Mouse (Mus musculus) hindbrain, embryonic 10.5 days (tissue): Measurements from ENCODE around the gene Msrb3. TPM values are rescaled to one million over a fixed set of nuclear protein-coding genes. Genes with fewer than 3 reads are reported as not detected.
A peak's percentile ranks its signal among the peaks of the same experiment; 100 is the strongest.
"Not testable (repeated sequence)": the region's sequence is repeated elsewhere in the genome, so short reads cannot be mapped to it uniquely, and the experiment has no call there.

Experiments
- DNase-seq: peaks from one replicate; pipeline ENCODE4 v3.0.0-alpha.2; 2017; ENCODE audit warnings: low spot score
- H3K27ac ChIP-seq: fragments of 300-500 bp; sonication (generic); 2 replicates; pipeline ENCODE4 v1.5.1; 2016; ENCODE audit warnings: mild to moderate bottlenecking, moderate library complexity
- H3K27me3 ChIP-seq: fragments of 300-500 bp; sonication (generic); 2 replicates; pipeline ENCODE4 v1.6.1; 2016; ENCODE audit warnings: mild to moderate bottlenecking; ENCODE audit not compliant: poor library complexity, insufficient read depth, severe bottlenecking
- H3K36me3 ChIP-seq: fragments of 300-500 bp; sonication (generic); 2 replicates; pipeline ENCODE4 v1.6.1; 2016; ENCODE audit warnings: mild to moderate bottlenecking, moderate library complexity
- H3K4me1 ChIP-seq: fragments of 300-500 bp; sonication (generic); replicated peaks from 2 replicates; pipeline ENCODE4 v1.6.1; 2016; ENCODE audit warnings: mild to moderate bottlenecking
- H3K4me3 ChIP-seq: fragments of 300-500 bp; sonication (generic); 2 replicates; pipeline ENCODE4 v1.5.1; 2016; ENCODE audit warnings: mild to moderate bottlenecking, moderate library complexity
- H3K9me3 ChIP-seq: fragments of 300-500 bp; sonication (generic); 2 replicates; pipeline ENCODE4 v1.6.1; 2016; ENCODE audit warnings: mild to moderate bottlenecking, moderate library complexity
- WGBS: fragments of 180-500 bp; shearing (Covaris S2); methylation state at CpG from one replicate; pipeline ENCODE4 v1.1.7; 2016; 5-methylcytosine and 5-hydroxymethylcytosine counted together
- polyA plus RNA-seq: library from polyadenylated mRNA; unstranded; fragments of >200 nt; fragmentation: Nextera tagmentation; extraction: Ambion mirVana; gene quantifications from 2 replicates; pipeline ENCODE4 v1.2.1, GENCODE M21; 2016

The Msrb3 gene
- polyA plus RNA-seq, 1 experiment from 2014 or later = 3.1 TPM

GRCm38 (mm10) chr10:120783393-120783792, 115.5 kb downstream of the Msrb3 start:
- WGBS = 86% methylated on average over 9 of the region's 9 CpGs
- Histone ChIP-seq H3K4me1 (peaks cover 36% of the 10 kb centered on the region), H3K36me3 (no peaks in the 10 kb centered on the region), H3K27ac (no peak overlapping the region), H3K9me3 (no peaks in the 10 kb centered on the region), H3K27me3 (peaks cover 9% of the 10 kb centered on the region; the same call in 1 of the 2 replicates), H3K4me3 (no peak overlapping the region)
- no peak for DNase-seq

GRCm38 (mm10) chr10:120777499-120777898, 121.4 kb downstream of the Msrb3 start:
- Histone ChIP-seq H3K4me1 (peaks cover 5% of the 10 kb centered on the region; the same call in 1 of the 2 replicates), H3K4me3 (no peak overlapping the region), H3K27me3 (no peaks in the 10 kb centered on the region), H3K9me3 (peaks cover 8% of the 10 kb centered on the region; the same call in 1 of the 2 replicates), H3K27ac (no peak overlapping the region), H3K36me3 (0 out of 2 replicates have a peak, but pooled peaks cover 3% of the 10 kb centered on the region)
- no peak for DNase-seq
- WGBS = 85% methylated on average over 3 of the region's 3 CpGs

- WGBS = 75% methylated on average over 4 of the region's 4 CpGs
- 0 out of 2 replicates have a peak, but pooled peaks cover 3% of the 10 kb centered on the region for H3K36me3 ChIP-seq
- no peaks in the 10 kb centered on the region for H3K27me3 ChIP-seq
- H3K9me3 ChIP-seq = peaks cover 8% of the 10 kb centered on the region; the same call in 1 of the 2 replicates
- H3K4me1 ChIP-seq = peaks cover 5% of the 10 kb centered on the region; the same call in 1 of the 2 replicates
- DNase-seq = no peak
- no peak overlapping the region for H3K4me3 ChIP-seq
- no peak overlapping the region for H3K27ac ChIP-seq
Observed at GRCm38 (mm10) chr10:120775361-120775760, 123.5 kb downstream of the Msrb3 start.

GRCm38 (mm10) chr10:120767418-120767817, 131.5 kb downstream of the Msrb3 start:
- Histone ChIP-seq H3K4me1 (peaks cover 17% of the 10 kb centered on the region), H3K36me3 (no peaks in the 10 kb centered on the region), H3K27ac (no peak overlapping the region), H3K9me3 (peaks cover 9% of the 10 kb centered on the region; the same call in 1 of the 2 replicates), H3K4me3 (no peak overlapping the region), H3K27me3 (no peaks in the 10 kb centered on the region)
- 92% methylated on average over 3 of the region's 3 CpGs for WGBS
- DNase-seq = no peak

- H3K9me3 ChIP-seq = peaks cover 9% of the 10 kb centered on the region; the same call in 1 of the 2 replicates
- no peak for DNase-seq
- H3K27ac ChIP-seq = no peak overlapping the region
- no peaks in the 10 kb centered on the region for H3K27me3 ChIP-seq
- H3K4me3 ChIP-seq = no peak overlapping the region
- 88% methylated on average over 11 of the region's 11 CpGs for WGBS
- no peaks in the 10 kb centered on the region for H3K36me3 ChIP-seq
- H3K4me1 ChIP-seq = peaks cover 17% of the 10 kb centered on the region
Observed at GRCm38 (mm10) chr10:120765398-120765797, 133.5 kb downstream of the Msrb3 start.

GRCm38 (mm10) chr10:120763656-120764466, 135.0 kb downstream of the Msrb3 start:
- peaks cover 17% of the 10 kb centered on the region for H3K4me1 ChIP-seq
- WGBS = 68% methylated on average over 13 of the region's 13 CpGs
- H3K27ac ChIP-seq = peak overlapping the region; percentile 45
- H3K36me3 ChIP-seq = no peaks in the 10 kb centered on the region
- DNase-seq = peak; percentile 37
- H3K27me3 ChIP-seq = no peaks in the 10 kb centered on the region
- H3K9me3 ChIP-seq = peaks cover 9% of the 10 kb centered on the region; the same call in 1 of the 2 replicates
- H3K4me3 ChIP-seq = no peak overlapping the region

- H3K27ac ChIP-seq = no peak overlapping the region
- H3K4me1 ChIP-seq = peaks cover 17% of the 10 kb centered on the region
- DNase-seq = no peak
- no peaks in the 10 kb centered on the region for H3K36me3 ChIP-seq
- peaks cover 13% of the 10 kb centered on the region for H3K9me3 ChIP-seq
- no peak overlapping the region for H3K4me3 ChIP-seq
- 82% methylated on average over 12 of the region's 12 CpGs for WGBS
- no peaks in the 10 kb centered on the region for H3K27me3 ChIP-seq
Observed at GRCm38 (mm10) chr10:120762958-120763357, 135.9 kb downstream of the Msrb3 start.

- 94% methylated on average over 12 of the region's 12 CpGs for WGBS
- no peak overlapping the region for H3K4me3 ChIP-seq
Observed at GRCm38 (mm10) chr10:120760679-120761078, 138.2 kb downstream of the Msrb3 start.

GRCm38 (mm10) chr10:120759883-120760282, 139.0 kb downstream of the Msrb3 start:
- DNase-seq = no peak
- H3K4me1 ChIP-seq = peaks cover 17% of the 10 kb centered on the region
- peaks cover 3% of the 10 kb centered on the region; the same call in 1 of the 2 replicates for H3K9me3 ChIP-seq
- H3K36me3 ChIP-seq = no peaks in the 10 kb centered on the region
- H3K27ac ChIP-seq = no peak overlapping the region
- H3K4me3 ChIP-seq = no peak overlapping the region
- 95% methylated on average over 6 of the region's 6 CpGs for WGBS
- H3K27me3 ChIP-seq = no peaks in the 10 kb centered on the region

More at GRCm38 (mm10) chr10:120760679-120761078, 138.2 kb downstream of the Msrb3 start:
- peaks cover 8% of the 10 kb centered on the region for H3K9me3 ChIP-seq
- H3K36me3 ChIP-seq = no peaks in the 10 kb centered on the region
- no peak for DNase-seq
- H3K4me1 ChIP-seq = peaks cover 17% of the 10 kb centered on the region
- no peaks in the 10 kb centered on the region for H3K27me3 ChIP-seq
- no peak overlapping the region for H3K27ac ChIP-seq

- Histone ChIP-seq H3K27me3 (0 out of 2 replicates have a peak, but pooled peaks cover 1% of the 10 kb centered on the region), H3K36me3 (no peaks in the 10 kb centered on the region), H3K4me1 (no peaks in the 10 kb centered on the region), H3K4me3 (no peak overlapping the region), H3K9me3 (no peaks in the 10 kb centered on the region), H3K27ac (no peak overlapping the region)
- DNase-seq = no peak
- 94% methylated on average over 5 of the region's 5 CpGs for WGBS
Observed at GRCm38 (mm10) chr10:120752454-120752853, 146.4 kb downstream of the Msrb3 start.

GRCm38 (mm10) chr10:120751821-120752261, 147.1 kb downstream of the Msrb3 start:
- no peaks in the 10 kb centered on the region for H3K36me3 ChIP-seq
- H3K27me3 ChIP-seq = 0 out of 2 replicates have a peak, but pooled peaks cover 2% of the 10 kb centered on the region
- H3K4me3 ChIP-seq = no peak overlapping the region
- WGBS = 73% methylated on average over 11 of the region's 11 CpGs
- no peak overlapping the region for H3K27ac ChIP-seq
- DNase-seq = no peak
- no peaks in the 10 kb centered on the region for H3K9me3 ChIP-seq
- no peaks in the 10 kb centered on the region for H3K4me1 ChIP-seq

GRCm38 (mm10) chr10:120751295-120751722, 147.6 kb downstream of the Msrb3 start:
- H3K4me3 ChIP-seq = no peak overlapping the region
- H3K27me3 ChIP-seq = peaks cover 5% of the 10 kb centered on the region; the same call in 1 of the 2 replicates
- no peak overlapping the region for H3K27ac ChIP-seq
- H3K4me1 ChIP-seq = peaks cover 3% of the 10 kb centered on the region; the same call in 1 of the 2 replicates
- 79% methylated on average over 11 of the region's 11 CpGs for WGBS
- no peak for DNase-seq
- no peaks in the 10 kb centered on the region for H3K36me3 ChIP-seq
- H3K9me3 ChIP-seq = no peaks in the 10 kb centered on the region

GRCm38 (mm10) chr10:120749556-120749955, 149.3 kb downstream of the Msrb3 start:
- 94% methylated on average over 5 of the region's 5 CpGs for WGBS
- H3K4me1 ChIP-seq = peaks cover 20% of the 10 kb centered on the region
- H3K27me3 ChIP-seq = peaks cover 10% of the 10 kb centered on the region; the same call in 1 of the 2 replicates
- H3K4me3 ChIP-seq, H3K27ac ChIP-seq, H3K36me3 ChIP-seq, DNase-seq, H3K9me3 ChIP-seq: not testable (repeated sequence)
